Mouse (Mus musculus) CD4-positive, CD25-positive, alpha-beta regulatory T cell, adult 4 months (primary cell): ENCODE measurements around the gene Lrig1. TPM values are rescaled to one million over a fixed set of nuclear protein-coding genes. Genes with fewer than 3 reads are reported as not detected.
A peak's percentile ranks its signal among the peaks of the same experiment; 100 is the strongest.

Experiments
- ATAC-seq: one replicate; pipeline ENCODE4 v1.8.0; 2017
- polyA plus RNA-seq, 2 experiments: library from polyadenylated mRNA; unstranded; fragments of 100-300 nt; shearing (Covaris generic); gene quantifications; one replicate each; pipeline ENCODE4 v1.2.1; 2017

Gene Lrig1
- polyA plus RNA-seq, 2 experiments from 2014 or later, result 30.8 to 38.6 TPM

GRCm38 (mm10) chr6:94646902-94647301, 53.1 kb downstream of the Lrig1 start:
- no peak for ATAC-seq

GRCm38 (mm10) chr6:94646274-94646863, 53.6 kb downstream of the Lrig1 start:
- peak; percentile 28 for ATAC-seq

- peak; percentile 13 for ATAC-seq
These were observed 54.2 kb downstream of the Lrig1 start for GRCm38 (mm10) chr6:94645723-94646122.

- no peak for ATAC-seq
These were observed 55.3 kb downstream of the Lrig1 start for GRCm38 (mm10) chr6:94644641-94645040.

GRCm38 (mm10) chr6:94643989-94644388, 56.0 kb downstream of the Lrig1 start:
- ATAC-seq, result no peak

GRCm38 (mm10) chr6:94642048-94642447, 57.9 kb downstream of the Lrig1 start:
- ATAC-seq, result no peak

GRCm38 (mm10) chr6:94640297-94640696, 59.7 kb downstream of the Lrig1 start:
- no peak for ATAC-seq

GRCm38 (mm10) chr6:94637024-94637434, 62.9 kb downstream of the Lrig1 start:
- ATAC-seq, result peak; percentile 4

- ATAC-seq, result peak; percentile 34
These were observed 64.6 kb downstream of the Lrig1 start for GRCm38 (mm10) chr6:94635343-94635742.

GRCm38 (mm10) chr6:94634710-94635109, 65.2 kb downstream of the Lrig1 start:
- ATAC-seq, result peak; percentile 15

- ATAC-seq, result peak; percentile 45
These were observed 65.7 kb downstream of the Lrig1 start for GRCm38 (mm10) chr6:94634274-94634673.

- ATAC-seq, result no peak
These were observed 68.2 kb downstream of the Lrig1 start for GRCm38 (mm10) chr6:94631779-94632082.

- ATAC-seq, result no peak
These were observed 68.7 kb downstream of the Lrig1 start for GRCm38 (mm10) chr6:94631051-94631778.

GRCm38 (mm10) chr6:94628787-94629186, 71.2 kb downstream of the Lrig1 start:
- ATAC-seq, result no peak

- ATAC-seq, result no peak
These were observed 72.0 kb downstream of the Lrig1 start for GRCm38 (mm10) chr6:94627714-94628595.

- ATAC-seq, result no peak
These were observed 73.2 kb downstream of the Lrig1 start for GRCm38 (mm10) chr6:94626807-94627206.

GRCm38 (mm10) chr6:94625896-94626295, 74.1 kb downstream of the Lrig1 start:
- peak; percentile 63 for ATAC-seq

- ATAC-seq, result no peak
These were observed 75.4 kb downstream of the Lrig1 start for GRCm38 (mm10) chr6:94624543-94624942.

- ATAC-seq, result peak; percentile 73
These were observed 77.0 kb downstream of the Lrig1 start for GRCm38 (mm10) chr6:94622983-94623382.

GRCm38 (mm10) chr6:94620801-94621301, 79.1 kb downstream of the Lrig1 start:
- no peak for ATAC-seq

- ATAC-seq, result no peak
These were observed 79.7 kb downstream of the Lrig1 start for GRCm38 (mm10) chr6:94620287-94620686.

- no peak for ATAC-seq
These were observed 81.3 kb downstream of the Lrig1 start for GRCm38 (mm10) chr6:94618671-94619070.

- no peak for ATAC-seq
These were observed 84.0 kb downstream of the Lrig1 start for GRCm38 (mm10) chr6:94615936-94616335.
